Mouse (Mus musculus): ENCODE results near the gene Zfp385b.

Zfp385b gene

GRCm38 (mm10) chr2:77583586-77583985, 235.9 kb downstream of the Zfp385b start:
- no peak for DNase-seq

- no peak for DNase-seq
Observed at GRCm38 (mm10) chr2:77576571-77576970, 242.9 kb downstream of the Zfp385b start.

- no peak for DNase-seq
Observed at GRCm38 (mm10) chr2:77567528-77568435, 251.7 kb downstream of the Zfp385b start.

GRCm38 (mm10) chr2:77563706-77564105, 255.7 kb downstream of the Zfp385b start:
- DNase-seq = no peak

- no peak for DNase-seq
Observed at GRCm38 (mm10) chr2:77561941-77562340, 257.5 kb downstream of the Zfp385b start.

- no peak for DNase-seq
Observed at GRCm38 (mm10) chr2:77556938-77557337, 262.5 kb downstream of the Zfp385b start.

GRCm38 (mm10) chr2:77555980-77556379, 263.5 kb downstream of the Zfp385b start:
- DNase-seq = no peak

- DNase-seq = no peak
Observed at GRCm38 (mm10) chr2:77552675-77553074, 266.8 kb downstream of the Zfp385b start.

- no peak for DNase-seq
Observed at GRCm38 (mm10) chr2:77543388-77543787, 276.1 kb downstream of the Zfp385b start.

- DNase-seq = no peak
Observed at GRCm38 (mm10) chr2:77542605-77543004, 276.8 kb downstream of the Zfp385b start.

- DNase-seq = no peak
Observed at GRCm38 (mm10) chr2:77541681-77542080, 277.8 kb downstream of the Zfp385b start.

GRCm38 (mm10) chr2:77540860-77541259, 278.6 kb downstream of the Zfp385b start:
- DNase-seq = no peak

- DNase-seq = no peak
Observed at GRCm38 (mm10) chr2:77536556-77536955, 282.9 kb downstream of the Zfp385b start.

- DNase-seq = no peak
Observed at GRCm38 (mm10) chr2:77528079-77528752, 291.2 kb downstream of the Zfp385b start.

- DNase-seq = no peak
Observed at GRCm38 (mm10) chr2:77527616-77528015, 291.8 kb downstream of the Zfp385b start.

- DNase-seq = no peak
Observed at GRCm38 (mm10) chr2:77526803-77527202, 292.6 kb downstream of the Zfp385b start.

- DNase-seq = no peak
Observed at GRCm38 (mm10) chr2:77526301-77526700, 293.1 kb downstream of the Zfp385b start.

- no peak for DNase-seq
Observed at GRCm38 (mm10) chr2:77522223-77522622, 297.2 kb downstream of the Zfp385b start.

- DNase-seq = no peak
Observed at GRCm38 (mm10) chr2:77519341-77519740, 300.1 kb downstream of the Zfp385b start.

GRCm38 (mm10) chr2:77518693-77519092, 300.7 kb downstream of the Zfp385b start:
- no peak for DNase-seq

- DNase-seq = no peak
Observed at GRCm38 (mm10) chr2:77516606-77517005, 302.8 kb downstream of the Zfp385b start.

- DNase-seq = no peak
Observed at GRCm38 (mm10) chr2:77515654-77516053, 303.8 kb downstream of the Zfp385b start.

- DNase-seq = no peak
Observed at GRCm38 (mm10) chr2:77515011-77515410, 304.4 kb downstream of the Zfp385b start.

GRCm38 (mm10) chr2:77514476-77514875, 305.0 kb downstream of the Zfp385b start:
- DNase-seq = no peak

Measured in B cell, adult 2 months (primary cell).